Comparison of ENCODE assay signal across 21 mouse cellular contexts in the genomic region with DNA sequence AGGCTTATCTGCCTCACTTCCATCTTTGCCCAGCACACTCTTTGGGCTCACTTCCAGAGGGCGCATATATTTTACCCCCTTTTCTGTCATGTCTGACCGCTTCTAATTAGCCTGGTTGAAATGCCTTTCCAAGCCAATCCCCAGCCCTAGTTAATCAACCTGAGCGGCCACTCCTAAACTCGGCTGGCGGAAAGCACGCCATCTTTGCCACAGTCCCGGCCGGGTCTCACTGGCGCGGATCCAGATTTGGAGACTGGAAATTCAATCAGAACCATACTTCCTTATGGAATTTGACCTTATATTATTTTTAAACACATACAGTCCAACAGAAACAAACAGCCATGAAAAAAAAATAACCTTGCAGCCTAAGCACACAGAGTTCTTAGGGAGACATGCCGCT.
A peak's percentile ranks its signal among the peaks of the same experiment; 100 is the strongest.
DNase-seq lines count a peak whose midpoint lies in the region; ATAC-seq and TF ChIP-seq lines count a peak whose summit lies in the region.
"Had no signal": no experiment of that assay in that cellular context is flagged by ENCODE, and none has a peak within 500 bp of the region (broad histone marks: within the 10 kb centered on the region; RNA-seq: fewer than 3 reads in every experiment).

No protein-coding gene starts in this region.

- H3K36me3 ChIP-seq in kidney, postnatal 0 days (ENCODE audit: insufficient read depth, low read length) = no peaks in the 10 kb centered on the region
- H3K36me3 ChIP-seq in hindbrain, embryonic 11.5 days (ENCODE audit: control insufficient read depth, insufficient read depth, low read length) = no peaks in the 10 kb centered on the region
- H3K36me3 ChIP-seq: embryonic facial prominence, embryonic 12.5 days; heart, embryonic 10.5 days; hindbrain, embryonic 12.5 days; midbrain, embryonic 13.5 days had no signal

- H3K4me1 ChIP-seq in kidney, postnatal 0 days (replicated peaks; ENCODE audit: insufficient read depth, low read length) = peaks cover 8% of the 10 kb centered on the region; the same call in 1 of the 2 replicates
- H3K4me1 ChIP-seq in hindbrain, embryonic 11.5 days (replicated peaks; ENCODE audit: control insufficient read depth, insufficient read depth, low read length) = no peaks in the 10 kb centered on the region
- H3K4me1 ChIP-seq: forebrain, embryonic 13.5 days; heart, embryonic 10.5 days; hindbrain, embryonic 12.5 days; megakaryocyte, embryonic 14.5 days; midbrain, embryonic 13.5 days had no signal

- no peaks in the 10 kb centered on the region for H3K9me3 ChIP-seq in kidney, postnatal 0 days (replicated peaks; ENCODE audit: low read length)
- H3K9me3 ChIP-seq in hindbrain, embryonic 11.5 days (ENCODE audit: control insufficient read depth, low read length) = no peaks in the 10 kb centered on the region
- H3K9me3 ChIP-seq: embryonic facial prominence, embryonic 12.5 days; forebrain, embryonic 13.5 days; heart, embryonic 10.5 days; hindbrain, embryonic 12.5 days; megakaryocyte, embryonic 14.5 days; midbrain, embryonic 13.5 days had no signal

- DNase-seq in gastrocnemius, postnatal 10 days = peak; percentile 18
- DNase-seq in gastrocnemius, adult 2 months = no peak
- peak; percentile 28 for DNase-seq in kidney, postnatal 0 days (ENCODE audit: low spot score)
- DNase-seq in kidney, adult 18-20 months = no peak
- peak; percentile 56 for DNase-seq in testis, postnatal 10 days (ENCODE audit: low spot score)
- DNase-seq in testis, postnatal 14 days (ENCODE audit: low spot score) = no peak
- DNase-seq in liver = no peak
- DNase-seq in hindbrain, embryonic 11.5 days (ENCODE audit: low spot score) = no peak
- DNase-seq: adrenal gland, postnatal 36 days; cerebellum, adult 11-12 months; cerebellum, postnatal 10 days; liver, postnatal 0 days had no signal

- H3K9ac ChIP-seq in kidney, postnatal 0 days (ENCODE audit: low read depth, low read length) = no peak overlapping the region
- no peak overlapping the region for H3K9ac ChIP-seq in hindbrain, embryonic 11.5 days (ENCODE audit: low read depth, low read length)
- H3K9ac ChIP-seq: embryonic facial prominence, embryonic 12.5 days; forebrain, embryonic 13.5 days; hindbrain, embryonic 12.5 days; liver, postnatal 0 days; midbrain, embryonic 13.5 days had no signal

- no peak for ATAC-seq in kidney, postnatal 0 days (replicated peaks; ENCODE audit: low FRiP score, low read depth)
- ATAC-seq in hindbrain, embryonic 11.5 days (ENCODE audit: low FRiP score) = no peak
- ATAC-seq: forebrain, embryonic 13.5 days; intestine, postnatal 0 days; liver, postnatal 0 days; midbrain, embryonic 13.5 days had no signal

- H3K27me3 ChIP-seq in kidney, postnatal 0 days (ENCODE audit: insufficient read depth, low read length) = no peaks in the 10 kb centered on the region
- no peaks in the 10 kb centered on the region for H3K27me3 ChIP-seq in hindbrain, embryonic 11.5 days (ENCODE audit: control insufficient read depth, insufficient read depth, low read length)
- H3K27me3 ChIP-seq: embryonic facial prominence, embryonic 12.5 days; forebrain, embryonic 13.5 days; hindbrain, embryonic 12.5 days; midbrain, embryonic 13.5 days had no signal

- no peak for TF ChIP-seq CTCF in gastrocnemius, adult 2 months (IDR thresholded peaks at IDR 0.05)
- no peak for TF ChIP-seq CTCF in kidney, postnatal 0 days (IDR thresholded peaks at IDR 0.05; ENCODE audit: low read depth)

- no peak overlapping the region for H3K27ac ChIP-seq in gastrocnemius, adult 2 months
- peak overlapping the region; percentile 66 for H3K27ac ChIP-seq in kidney, postnatal 0 days
- H3K27ac ChIP-seq in hindbrain, embryonic 11.5 days (ENCODE audit: low read depth, low read length) = no peak overlapping the region
- H3K27ac ChIP-seq: embryonic facial prominence, embryonic 12.5 days; forebrain, embryonic 13.5 days; heart, embryonic 10.5 days; hindbrain, embryonic 12.5 days; midbrain, embryonic 13.5 days; stomach, postnatal 0 days had no signal

- no peak overlapping the region for H3K4me2 ChIP-seq in kidney, postnatal 0 days (ENCODE audit: low read length)
- H3K4me2 ChIP-seq in hindbrain, embryonic 11.5 days (replicated peaks; ENCODE audit: low read depth, low read length) = no peak overlapping the region
- H3K4me2 ChIP-seq: embryonic facial prominence, embryonic 12.5 days; forebrain, embryonic 13.5 days; hindbrain, embryonic 12.5 days; liver, embryonic 11.5 days; midbrain, embryonic 13.5 days had no signal

- intact Hi-C loops in gastrocnemius, adult 2 months (cut with DNase I) = no loop called here

- no peak overlapping the region for H3K4me3 ChIP-seq in gastrocnemius, adult 2 months
- H3K4me3 ChIP-seq in kidney, postnatal 0 days (replicated peaks; ENCODE audit: low read depth, low read length) = no peak overlapping the region
- H3K4me3 ChIP-seq in hindbrain, embryonic 11.5 days (ENCODE audit: low read depth, low read length) = no peak overlapping the region
- H3K4me3 ChIP-seq: embryonic facial prominence, embryonic 12.5 days; forebrain, embryonic 13.5 days; heart, embryonic 10.5 days; hindbrain, embryonic 12.5 days; megakaryocyte, embryonic 14.5 days; midbrain, embryonic 13.5 days had no signal

- 37% methylated on average over 11 of the region's 11 CpGs for WGBS in kidney, postnatal 0 days
- 87% methylated on average over 11 of the region's 11 CpGs for WGBS in hindbrain, embryonic 11.5 days

Comparison
In these comparisons a context has a peak if more than half of its experiments do, and no peak if none do; other contexts are left out.
1. DNase-seq: peak in gastrocnemius, postnatal 10 days (single experiment), kidney, postnatal 0 days (single experiment) and testis, postnatal 10 days (single experiment); none in gastrocnemius, adult 2 months (single experiment), kidney, adult 18-20 months (single experiment), testis, postnatal 14 days (single experiment), liver (single experiment) and hindbrain, embryonic 11.5 days (single experiment).